In the genomic region with DNA sequence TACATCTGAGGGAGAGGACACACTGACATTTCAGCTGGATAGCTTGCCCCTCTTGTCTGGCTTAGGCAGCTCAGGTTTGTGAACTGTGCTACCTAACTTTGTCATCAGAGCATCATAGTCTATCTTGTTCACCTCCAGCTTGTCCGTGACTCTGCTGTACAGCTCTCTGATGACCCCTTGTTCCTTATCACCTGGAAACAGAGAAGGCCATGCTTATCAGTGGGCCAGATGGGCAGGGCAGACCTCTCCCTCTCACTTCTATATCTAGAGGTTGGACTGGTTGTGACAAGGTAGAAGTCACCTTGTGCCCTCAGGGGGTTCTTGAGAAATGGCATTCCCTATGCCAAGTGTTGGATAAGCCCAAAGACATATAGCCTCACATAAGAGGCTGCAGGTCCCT, we compare ENCODE assay signal across 21 mouse cellular contexts.
A peak's percentile ranks its signal among the peaks of the same experiment; 100 is the strongest.
DNase-seq lines count a peak whose midpoint lies in the region; ATAC-seq and TF ChIP-seq lines count a peak whose summit lies in the region.
"Had no signal": no experiment of that assay in that cellular context is flagged by ENCODE, and none has a peak within 500 bp of the region (broad histone marks: within the 10 kb centered on the region; RNA-seq: fewer than 3 reads in every experiment).

No protein-coding gene starts in this region.

- H3K4me3 ChIP-seq in heart, embryonic 10.5 days: no peak overlapping the region
- H3K4me3 ChIP-seq in testis, adult 2 months (ENCODE audit: control insufficient read depth, low read depth, low read length): no peak overlapping the region
- no peak overlapping the region for H3K4me3 ChIP-seq in liver, embryonic 13.5 days (replicated peaks)
- H3K4me3 ChIP-seq: embryonic facial prominence, embryonic 10.5 days; erythroblast, embryonic 14.5 days; forebrain, embryonic 15.5 days; heart, adult 2 months; heart, embryonic 15.5 days; hindbrain, embryonic 12.5 days had no signal

- peak; percentile 93 for ATAC-seq in liver, embryonic 13.5 days (ENCODE audit: low read depth)
- ATAC-seq: forebrain, embryonic 15.5 days; hindbrain, embryonic 16.5 days; inflammation-experienced regulatory T-cells, adult 6 months had no signal

- DNase-seq in heart, embryonic 10.5 days (ENCODE audit: low spot score): peak; percentile 87
- DNase-seq in heart, adult 9 months (ENCODE audit: low spot score in 2 of 2): no peak
- DNase-seq in testis, postnatal 10 days (ENCODE audit: low spot score): no peak
- DNase-seq in liver, embryonic 13.5 days: peak; percentile 50
- DNase-seq in yolk sac, embryonic 10.5 days (ENCODE audit: low spot score): peak; percentile 6
- no peak for DNase-seq in gastrocnemius, adult 8-10 months (ENCODE audit: low spot score in 2 of 2)
- DNase-seq in cerebellum, adult 18-20 months: no peak
- DNase-seq: adrenal gland, postnatal 10 days; cerebellum, adult 2 months; cerebellum, postnatal 10 days; gastrocnemius, postnatal 10 days; heart, adult 2 months; heart, postnatal 36 days had no signal

- no peak overlapping the region for H3K9ac ChIP-seq in liver, embryonic 13.5 days
- H3K9ac ChIP-seq: forebrain, embryonic 15.5 days; heart, embryonic 15.5 days; hindbrain, embryonic 12.5 days had no signal

- no peaks in the 10 kb centered on the region for H3K36me3 ChIP-seq in heart, embryonic 10.5 days
- H3K36me3 ChIP-seq in testis, adult 2 months (ENCODE audit: control insufficient read depth, insufficient read depth, low read length): no peaks in the 10 kb centered on the region
- no peaks in the 10 kb centered on the region for H3K36me3 ChIP-seq in liver, embryonic 13.5 days
- H3K36me3 ChIP-seq: embryonic facial prominence, embryonic 10.5 days; forebrain, embryonic 15.5 days; heart, embryonic 15.5 days; hindbrain, embryonic 12.5 days had no signal

- no peaks in the 10 kb centered on the region for H3K9me3 ChIP-seq in heart, embryonic 10.5 days
- H3K9me3 ChIP-seq in liver, embryonic 13.5 days (replicated peaks): no peaks in the 10 kb centered on the region
- H3K9me3 ChIP-seq: embryonic facial prominence, embryonic 10.5 days; forebrain, embryonic 15.5 days; heart, embryonic 15.5 days; hindbrain, embryonic 12.5 days had no signal

- peaks cover 19% of the 10 kb centered on the region for H3K4me1 ChIP-seq in heart, embryonic 10.5 days
- peaks cover 2% of the 10 kb centered on the region; the same call in 1 of the 2 replicates for H3K4me1 ChIP-seq in testis, adult 2 months (ENCODE audit: control insufficient read depth, insufficient read depth, low read length)
- H3K4me1 ChIP-seq in liver, embryonic 13.5 days (replicated peaks): peaks cover 16% of the 10 kb centered on the region
- H3K4me1 ChIP-seq: embryonic facial prominence, embryonic 10.5 days; forebrain, embryonic 15.5 days; hindbrain, embryonic 12.5 days had no signal

- WGBS in heart, embryonic 10.5 days: 15% methylated on average over 1 of the region's 1 CpGs
- WGBS in liver, embryonic 13.5 days (ENCODE audit: insufficient replicate concordance): 7% methylated on average over 1 of the region's 1 CpGs

- no peaks in the 10 kb centered on the region for H3K27me3 ChIP-seq in heart, embryonic 10.5 days (ENCODE audit: insufficient read depth, poor library complexity, severe bottlenecking)
- no peaks in the 10 kb centered on the region for H3K27me3 ChIP-seq in testis, adult 2 months (ENCODE audit: control insufficient read depth, insufficient read depth, low read length)
- no peaks in the 10 kb centered on the region for H3K27me3 ChIP-seq in liver, embryonic 13.5 days
- H3K27me3 ChIP-seq: forebrain, embryonic 15.5 days; heart, embryonic 15.5 days; hindbrain, embryonic 12.5 days had no signal

- TF ChIP-seq CTCF in testis, adult 2 months (IDR thresholded peaks at IDR 0.05; ENCODE audit: control insufficient read depth, insufficient read depth, insufficient replicate concordance, low read depth, low read length): no peak

- H3K4me2 ChIP-seq in liver, embryonic 13.5 days: peak overlapping the region; percentile 21; the same call in 1 of the 2 replicates
- H3K4me2 ChIP-seq: forebrain, embryonic 15.5 days; heart, embryonic 15.5 days; hindbrain, embryonic 12.5 days had no signal

- TF ChIP-seq POLR2A in testis, adult 2 months (IDR thresholded peaks at IDR 0.05; ENCODE audit: control insufficient read depth, low read depth, low read length): no peak

- H3K27ac ChIP-seq in heart, embryonic 10.5 days: peak overlapping the region; percentile 22; the same call in 1 of the 2 replicates
- 0 out of 2 replicates have a peak overlapping the region, but pooled peaks have one; percentile 33 for H3K27ac ChIP-seq in testis, adult 2 months (ENCODE audit: control insufficient read depth, insufficient read depth, low read depth, low read length)
- no peak overlapping the region; the same call in 1 of the 2 replicates for H3K27ac ChIP-seq in liver, embryonic 13.5 days
- H3K27ac ChIP-seq: embryonic facial prominence, embryonic 10.5 days; forebrain, embryonic 15.5 days; heart, adult 2 months; heart, embryonic 15.5 days; hindbrain, embryonic 12.5 days had no signal

Comparison
In these comparisons a context has a peak if more than half of its experiments do, and no peak if none do; other contexts are left out.
1. DNase-seq: peak in heart, embryonic 10.5 days (single experiment), liver, embryonic 13.5 days (single experiment) and yolk sac, embryonic 10.5 days (single experiment); none in heart, adult 9 months (0 of 2), testis, postnatal 10 days (single experiment), gastrocnemius, adult 8-10 months (0 of 2) and cerebellum, adult 18-20 months (0 of 2).